Mouse (Mus musculus) MEL (cell line): ENCODE results near the gene Cd151.

Source experiments
- CHD2 ChIP-seq: IDR thresholded peaks from 2 replicates; pipeline ENCODE4 v1.6.1; 2011; ENCODE audit warnings: low read length, improper control_type of control experiment
- CTCF ChIP-seq, 3 experiments: IDR thresholded peaks in 2 of 3; conservative IDR thresholded peaks in 1 of 3; 2 replicates each; pipeline ENCODE4 v1.5.1; 2011 to 2012; ENCODE audit warnings: low read length in 3 of 3, low read depth in 2 of 3, mild to moderate bottlenecking in 2 of 3, improper control_type of control experiment in 1 of 3, inconsistent platforms in 1 of 3, mixed read lengths in 1 of 3, moderate library complexity in 1 of 3; ENCODE audit not compliant: control insufficient read depth in 1 of 3, insufficient read depth in 1 of 3, poor library complexity in 1 of 3, severe bottlenecking in 1 of 3
- E2F4 ChIP-seq: IDR thresholded peaks from 2 replicates; pipeline ENCODE4 v1.6.1; 2011; ENCODE audit warnings: low read depth, low read length, improper control_type of control experiment, borderline replicate concordance
- EP300 ChIP-seq, 2 experiments: IDR thresholded peaks; 2 replicates each; pipeline ENCODE4 v1.6.1; 2011; ENCODE audit warnings: improper control_type of control experiment in 2 of 2, low read length in 2 of 2, low read depth in 1 of 2, mild to moderate bottlenecking in 1 of 2
- GATA1 ChIP-seq: IDR thresholded peaks from 2 replicates; pipeline ENCODE4 v1.6.1; 2011; ENCODE audit warnings: low read depth, low read length, improper control_type of control experiment
- MYC ChIP-seq: IDR thresholded peaks from 2 replicates; pipeline ENCODE4 v1.6.1; 2011; ENCODE audit warnings: low read depth, mild to moderate bottlenecking, low read length, improper control_type of control experiment, moderate library complexity
- POLR2A ChIP-seq, 2 experiments: IDR thresholded peaks; 2 replicates each; pipeline ENCODE4 v1.6.1; 2011 to 2012; ENCODE audit warnings: low read length in 2 of 2, mild to moderate bottlenecking in 2 of 2, control low read depth in 1 of 2, improper control_type of control experiment in 1 of 2, low read depth in 1 of 2, moderate library complexity in 1 of 2; ENCODE audit not compliant: control insufficient read depth in 1 of 2, insufficient read depth in 1 of 2, poor library complexity in 1 of 2
- RAD21 ChIP-seq: IDR thresholded peaks from 2 replicates; pipeline ENCODE4 v1.6.1; 2011; ENCODE audit warnings: mild to moderate bottlenecking, low read depth, low read length, improper control_type of control experiment
- UBTF ChIP-seq: IDR thresholded peaks from 2 replicates; pipeline ENCODE4 v1.6.1; 2012; ENCODE audit warnings: low read depth, mild to moderate bottlenecking, inconsistent platforms, low read length, improper control_type of control experiment, moderate library complexity, borderline replicate concordance; ENCODE audit not compliant: insufficient read depth
- USF1 ChIP-seq: IDR thresholded peaks from 2 replicates; pipeline ENCODE4 v1.6.1; 2014; ENCODE audit warnings: low read depth, mild to moderate bottlenecking, inconsistent platforms, low read length, improper control_type of control experiment, moderate library complexity
- ZC3H11A ChIP-seq: IDR thresholded peaks from 2 replicates; pipeline ENCODE4 v1.6.1; 2012; ENCODE audit warnings: low read depth, mild to moderate bottlenecking, inconsistent platforms, low read length, improper control_type of control experiment

- no peak for TF ChIP-seq POLR2A (IDR thresholded peaks at IDR 0.05; ENCODE audit: control insufficient read depth in 1 of 2, insufficient read depth in 1 of 2, low read depth in 1 of 2, low read length in 2 of 2, poor library complexity in 1 of 2)
- TF ChIP-seq E2F4, result no peak
- TF ChIP-seq CTCF (IDR thresholded peaks at IDR 0.05 in 2 of 3, conservative IDR thresholded peaks at IDR 0.05 in 1 of 3; ENCODE audit: control insufficient read depth in 1 of 3, insufficient read depth in 1 of 3, low read depth in 2 of 3, low read length in 3 of 3, poor library complexity in 1 of 3, severe bottlenecking in 1 of 3), result no peak
- TF ChIP-seq GATA1, result no peak
- no peak for TF ChIP-seq EP300 (IDR thresholded peaks at IDR 0.05; ENCODE audit: low read depth in 1 of 2, low read length in 2 of 2)
- no peak for TF ChIP-seq ZC3H11A
- TF ChIP-seq MYC, result no peak
- TF ChIP-seq RAD21, result no peak
- no peak for TF ChIP-seq USF1
- TF ChIP-seq CHD2, result no peak
- TF ChIP-seq UBTF, result no peak
Measured at GRCm38 (mm10) chr7:141482531-141483024, 15.4 kb downstream of the Cd151 start.
